Mouse (Mus musculus): ENCODE measurements around the gene Pi4kb. TPM values are rescaled to one million over a fixed set of nuclear protein-coding genes. Genes with fewer than 3 reads are reported as not detected.

Gene Pi4kb
- polyA plus RNA-seq, 2 experiments, result 30.4 to 54.7 TPM

DNA sequence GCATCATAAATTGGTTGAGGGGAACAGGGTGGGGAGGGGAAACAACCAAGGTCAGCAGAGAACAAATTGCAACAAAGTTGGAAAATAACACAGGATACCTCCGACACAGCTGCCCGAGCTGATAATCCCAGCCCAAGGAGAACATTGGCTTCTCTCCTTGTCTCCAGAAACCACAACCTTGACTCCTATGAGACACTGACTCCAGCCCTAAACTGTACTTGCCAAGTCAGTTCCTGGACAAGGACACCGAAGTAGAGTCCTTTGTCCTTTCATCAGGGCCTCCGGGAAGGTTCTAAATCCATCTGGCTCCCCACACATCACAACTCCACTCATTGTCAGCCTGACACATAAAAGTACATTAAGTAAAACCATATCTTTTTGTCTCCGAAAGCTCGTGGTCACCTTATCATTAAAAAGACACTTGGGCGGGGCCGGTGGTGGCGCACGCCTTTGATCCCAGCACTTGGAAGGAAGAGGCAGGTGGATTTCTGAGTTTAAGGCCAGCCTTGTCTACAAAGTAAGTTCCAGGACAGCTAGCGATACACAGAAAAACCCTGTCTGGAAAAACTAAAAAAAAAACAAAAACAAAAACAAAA is 72.0 kb downstream of the Pi4kb start:
- TF ChIP-seq POLR2A (IDR thresholded peaks at IDR 0.05; ENCODE audit: borderline replicate concordance, extremely low read depth, insufficient read depth, insufficient read length), result no peak
- H3K27ac ChIP-seq (replicated peaks; ENCODE audit: low read depth, low read length), result no peak overlapping the region
- no peaks in the 10 kb centered on the region for H3K36me3 ChIP-seq (ENCODE audit: control insufficient read depth, insufficient read depth, low read length)
- WGBS, result 90% methylated on average over 11 of the region's 11 CpGs
- no peak overlapping the region for H3K4me3 ChIP-seq (replicated peaks; ENCODE audit: low read length)
- H3K4me2 ChIP-seq (replicated peaks; ENCODE audit: low read depth, low read length, severe bottlenecking), result no peak overlapping the region
- ATAC-seq (ENCODE audit: low FRiP score, low read depth) (no peak), DNase-seq (ENCODE audit: low spot score) (no peak)
- H3K9ac ChIP-seq (ENCODE audit: low read depth, low read length, severe bottlenecking), result no peak overlapping the region
- peaks cover 2% of the 10 kb centered on the region; the same call in 1 of the 2 replicates for H3K4me1 ChIP-seq (ENCODE audit: control insufficient read depth, insufficient read depth, low read length)
- H3K9me3 ChIP-seq (ENCODE audit: control insufficient read depth, low read length), result no peaks in the 10 kb centered on the region
- no peaks in the 10 kb centered on the region for H3K27me3 ChIP-seq (ENCODE audit: control insufficient read depth, insufficient read depth, low read length)

DNA sequence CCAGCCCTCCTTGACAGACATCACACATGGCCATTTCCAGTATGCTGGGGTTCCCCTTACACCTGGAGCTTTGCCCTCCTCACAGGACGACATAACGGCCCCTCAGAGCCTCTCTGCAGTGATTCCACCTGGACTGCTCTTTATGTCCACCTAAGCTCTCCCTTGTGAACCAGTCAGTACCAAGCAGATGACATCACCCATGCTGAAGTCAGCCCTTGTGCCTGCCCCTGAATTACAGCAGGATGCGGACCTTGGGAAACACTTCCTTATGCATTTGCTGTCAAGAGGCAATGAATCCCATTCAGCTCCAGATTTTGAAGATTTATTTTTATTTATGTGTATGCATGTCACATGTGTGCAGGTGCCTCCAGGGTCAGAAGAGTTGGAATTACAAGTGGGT is 73.4 kb downstream of the Pi4kb start:
- H3K9me3 ChIP-seq (ENCODE audit: control insufficient read depth, low read length), result no peaks in the 10 kb centered on the region
- 50% methylated on average over 3 of the region's 3 CpGs for WGBS
- no peak for TF ChIP-seq POLR2A (IDR thresholded peaks at IDR 0.05; ENCODE audit: borderline replicate concordance, extremely low read depth, insufficient read depth, insufficient read length)
- DNase-seq (ENCODE audit: low spot score) (no peak), ATAC-seq (ENCODE audit: low FRiP score, low read depth) (no peak)
- H3K27ac ChIP-seq (replicated peaks; ENCODE audit: low read depth, low read length), result no peak overlapping the region
- H3K9ac ChIP-seq (ENCODE audit: low read depth, low read length, severe bottlenecking), result no peak overlapping the region
- H3K27me3 ChIP-seq (ENCODE audit: control insufficient read depth, insufficient read depth, low read length), result no peaks in the 10 kb centered on the region
- no peaks in the 10 kb centered on the region for H3K4me1 ChIP-seq (ENCODE audit: control insufficient read depth, insufficient read depth, low read length)
- H3K36me3 ChIP-seq (ENCODE audit: control insufficient read depth, insufficient read depth, low read length), result no peaks in the 10 kb centered on the region
- H3K4me3 ChIP-seq (replicated peaks; ENCODE audit: low read length), result no peak overlapping the region
- no peak overlapping the region for H3K4me2 ChIP-seq (replicated peaks; ENCODE audit: low read depth, low read length, severe bottlenecking)

DNA sequence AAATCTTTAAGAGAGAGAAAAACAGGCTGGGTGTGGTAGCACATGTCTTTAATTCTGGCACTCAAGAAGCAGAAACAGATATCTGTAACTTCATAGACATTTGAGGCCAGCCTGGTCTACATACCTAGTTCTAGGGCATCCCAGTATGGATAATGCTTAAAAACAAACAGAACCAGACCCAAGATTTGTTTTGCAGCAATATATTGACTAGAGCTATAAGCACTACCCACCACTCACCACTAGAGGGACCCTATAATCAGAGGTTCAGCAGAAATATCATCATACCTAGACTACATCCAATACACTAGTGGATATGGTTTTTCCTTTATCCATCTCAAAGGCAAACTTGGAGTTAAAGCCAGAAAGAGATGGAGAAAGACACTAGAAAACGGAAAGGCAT is 78.4 kb downstream of the Pi4kb start:
- DNase-seq (ENCODE audit: low spot score) (peak; percentile 81), ATAC-seq (ENCODE audit: low FRiP score, low read depth) (no peak)
- no peak overlapping the region for H3K4me2 ChIP-seq (replicated peaks; ENCODE audit: low read depth, low read length, severe bottlenecking)
- peaks cover 5% of the 10 kb centered on the region for H3K36me3 ChIP-seq (ENCODE audit: control insufficient read depth, insufficient read depth, low read length)
- H3K27ac ChIP-seq (replicated peaks; ENCODE audit: low read depth, low read length), result no peak overlapping the region
- no peak overlapping the region for H3K9ac ChIP-seq (ENCODE audit: low read depth, low read length, severe bottlenecking)
- no peaks in the 10 kb centered on the region for H3K27me3 ChIP-seq (ENCODE audit: control insufficient read depth, insufficient read depth, low read length)
- WGBS, result 38% methylated on average over 1 of the region's 1 CpGs
- no peaks in the 10 kb centered on the region for H3K4me1 ChIP-seq (ENCODE audit: control insufficient read depth, insufficient read depth, low read length)
- no peak for TF ChIP-seq POLR2A (IDR thresholded peaks at IDR 0.05; ENCODE audit: borderline replicate concordance, extremely low read depth, insufficient read depth, insufficient read length)
- H3K9me3 ChIP-seq (ENCODE audit: control insufficient read depth, low read length), result no peaks in the 10 kb centered on the region
- H3K4me3 ChIP-seq (replicated peaks; ENCODE audit: low read length), result no peak overlapping the region

DNA sequence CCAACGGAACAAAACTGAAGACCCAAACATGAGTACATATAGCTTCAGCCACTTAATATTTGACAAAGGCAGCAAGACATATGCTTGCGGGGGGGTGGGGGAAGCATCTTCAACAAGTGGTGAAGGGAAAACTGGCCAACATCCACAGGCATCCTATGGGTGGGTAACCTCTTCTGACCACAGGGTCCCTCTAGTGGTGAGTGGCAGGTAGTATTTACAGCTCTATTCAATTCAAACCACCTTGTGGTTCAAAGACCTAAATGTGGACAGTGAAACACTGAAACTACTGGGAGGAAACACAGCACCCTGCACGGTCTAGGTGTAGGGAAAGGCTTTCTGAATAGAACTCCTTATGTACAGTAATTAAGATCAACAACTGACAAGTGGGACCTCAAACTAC is 79.2 kb downstream of the Pi4kb start:
- Histone ChIP-seq H3K27ac (replicated peaks; ENCODE audit: low read depth, low read length) (no peak overlapping the region), H3K9ac (ENCODE audit: low read depth, low read length, severe bottlenecking) (no peak overlapping the region), H3K4me1 (ENCODE audit: control insufficient read depth, insufficient read depth, low read length) (no peaks in the 10 kb centered on the region), H3K4me3 (replicated peaks; ENCODE audit: low read length) (no peak overlapping the region), H3K9me3 (ENCODE audit: control insufficient read depth, low read length) (no peaks in the 10 kb centered on the region), H3K4me2 (replicated peaks; ENCODE audit: low read depth, low read length, severe bottlenecking) (no peak overlapping the region), H3K27me3 (ENCODE audit: control insufficient read depth, insufficient read depth, low read length) (no peaks in the 10 kb centered on the region), H3K36me3 (ENCODE audit: control insufficient read depth, insufficient read depth, low read length) (peaks cover 12% of the 10 kb centered on the region)
- TF ChIP-seq POLR2A (IDR thresholded peaks at IDR 0.05; ENCODE audit: borderline replicate concordance, extremely low read depth, insufficient read depth, insufficient read length), result no peak
- 55% methylated on average over 3 of the region's 3 CpGs for WGBS
- peak; percentile 44 for DNase-seq (ENCODE audit: low spot score)
- no peak for ATAC-seq (ENCODE audit: low FRiP score, low read depth)

DNA sequence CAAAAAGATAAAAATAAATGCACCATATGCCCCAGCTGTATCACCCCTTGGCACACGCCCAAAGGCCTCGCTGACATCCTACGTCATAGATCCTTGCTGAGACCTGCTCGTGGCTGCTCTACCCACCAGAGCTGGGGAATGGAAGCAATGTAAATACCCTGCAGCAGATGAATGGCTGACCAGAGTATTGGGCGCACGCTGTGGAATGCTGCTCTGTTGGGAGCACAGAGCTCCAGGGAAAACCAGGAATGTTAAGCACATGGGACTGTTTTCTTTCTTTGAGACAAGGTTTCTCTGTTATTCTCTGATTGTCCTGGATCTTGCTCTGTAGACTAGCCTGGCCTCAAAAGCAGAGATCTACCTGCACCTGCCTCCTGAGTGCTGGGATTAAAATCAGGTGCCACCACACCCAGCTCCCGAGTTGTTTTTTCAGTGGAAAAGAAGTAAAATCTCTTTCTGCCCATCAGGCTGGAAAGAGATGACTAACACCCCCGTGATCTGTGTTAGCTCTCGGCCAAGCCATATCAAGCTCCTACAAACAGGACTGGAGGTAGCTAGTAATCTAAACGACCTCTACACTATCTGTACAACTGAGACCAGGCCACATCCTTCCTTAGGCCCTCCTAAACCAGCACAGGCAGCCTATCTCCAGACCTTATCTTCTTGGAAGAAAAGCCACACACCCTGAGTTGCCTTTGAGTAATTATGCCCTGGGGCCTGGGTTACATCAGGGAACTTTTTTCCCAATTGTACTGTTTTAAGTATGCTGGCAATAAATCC is 80.1 kb downstream of the Pi4kb start:
- no peak for TF ChIP-seq POLR2A (IDR thresholded peaks at IDR 0.05; ENCODE audit: borderline replicate concordance, extremely low read depth, insufficient read depth, insufficient read length)
- 32% methylated on average over 10 of the region's 10 CpGs for WGBS
- no peak overlapping the region for H3K4me2 ChIP-seq (replicated peaks; ENCODE audit: low read depth, low read length, severe bottlenecking)

More for the DNA sequence above, 80.1 kb downstream of the Pi4kb start:
- no peak overlapping the region for H3K4me3 ChIP-seq (replicated peaks; ENCODE audit: low read length)
- H3K4me1 ChIP-seq (ENCODE audit: control insufficient read depth, insufficient read depth, low read length), result no peaks in the 10 kb centered on the region
- H3K9me3 ChIP-seq (ENCODE audit: control insufficient read depth, low read length), result no peaks in the 10 kb centered on the region
- H3K27ac ChIP-seq (replicated peaks; ENCODE audit: low read depth, low read length), result 0 out of 2 replicates have a peak overlapping the region, but pooled peaks have one; percentile 39
- peak; percentile 44; the same call in 1 of the 2 replicates for ATAC-seq (ENCODE audit: low FRiP score, low read depth)
- DNase-seq (ENCODE audit: low spot score), result peak; percentile 72
- no peaks in the 10 kb centered on the region for H3K27me3 ChIP-seq (ENCODE audit: control insufficient read depth, insufficient read depth, low read length)
- no peak overlapping the region for H3K9ac ChIP-seq (ENCODE audit: low read depth, low read length, severe bottlenecking)
- peaks cover 22% of the 10 kb centered on the region for H3K36me3 ChIP-seq (ENCODE audit: control insufficient read depth, insufficient read depth, low read length)

Measured in limb, embryonic 14.5 days (tissue).